Comparison of ENCODE assay signal across 20 mouse cellular contexts in genomic region chr6:130386750-130387149, GRCm38 (mm10). TPM values are rescaled to one million over a fixed set of nuclear protein-coding genes. Genes with fewer than 3 reads are reported as not detected.
DNase-seq lines count a peak whose midpoint lies in the region; ATAC-seq lines count a peak whose summit lies in the region.
"Had no signal": no experiment of that assay in that cellular context is flagged by ENCODE, and none has a peak within 500 bp of the region (broad histone marks: within the 10 kb centered on the region; RNA-seq: fewer than 3 reads in every experiment).

TSS of gene Klra1 (minus strand) at chr6:130386874.

- intact Hi-C loops in left cerebral cortex, postnatal 4 days (cut with DNase I) = no loop called here

- peak; percentile 66 for DNase-seq in 416B (ENCODE audit: low read depth)
- peak; percentile 19 for DNase-seq in CD4-positive helper T cell, adult 2 months (ENCODE audit: low read depth, low spot score)
- DNase-seq in naive thymus-derived CD4-positive, alpha-beta T cell, adult 2 months (ENCODE audit: low read depth) = peak; percentile 12
- DNase-seq in left cerebral cortex, postnatal 4 days = no peak
- DNase-seq in left cerebral cortex, adult 18-20 months (ENCODE audit: low spot score in 2 of 2) = no peak
- no peak for DNase-seq in lung, postnatal 4 days
- DNase-seq: adrenal gland, adult 2 months; adrenal gland, postnatal 14 days; cerebellum, adult 11-12 months; cerebellum, adult 8-10 months; cerebellum, postnatal 10 days; cerebellum, postnatal 36 days; gastrocnemius, postnatal 25 days; heart, adult 2 months had no signal

- ATAC-seq in megakaryocyte, adult 5-6 weeks (ENCODE audit: poor library complexity, severe bottlenecking) = peak; percentile 18; the same call in 1 of the 2 replicates
- ATAC-seq: forebrain, embryonic 15.5 days had no signal

RNA-seq across cellular contexts. Expression of gene Klra1, which starts in this region (rescaled TPM):
- 1.4 and 2.7 TPM in 2 replicates for total RNA-seq in megakaryocyte, adult 5-6 weeks (2015)
- 1.8 and 2.3 TPM in 2 replicates for total RNA-seq in megakaryocyte, adult 5-6 weeks (2017)
- not detected for total RNA-seq in left cerebral cortex, postnatal 4 days (2021)
- total RNA-seq in left cerebral cortex, adult 18-20 months (2021) = not detected
- total RNA-seq: adrenal gland, adult 2 months; adrenal gland, postnatal 14 days; CH12.LX; gastrocnemius, adult 8-10 months; gastrocnemius, postnatal 25 days; heart, adult 2 months; heart, postnatal 25 days; hematopoietic stem cell, adult 5-6 weeks had no signal

Comparison
In these comparisons a context has a peak if more than half of its experiments do, and no peak if none do; other contexts are left out.
1. DNase-seq: peak in 416B (single experiment), CD4-positive helper T cell, adult 2 months (single experiment) and naive thymus-derived CD4-positive, alpha-beta T cell, adult 2 months (single experiment); none in left cerebral cortex, postnatal 4 days (single experiment), left cerebral cortex, adult 18-20 months (0 of 2) and lung, postnatal 4 days (0 of 2).